Comparison of ENCODE assay signal across 28 mouse cellular contexts in genomic region chr6:38080364-38080763, GRCm38 (mm10). TPM values are rescaled to one million over a fixed set of nuclear protein-coding genes. Genes with fewer than 3 reads are reported as not detected.
A peak's percentile ranks its signal among the peaks of the same experiment; 100 is the strongest.
DNase-seq lines count a peak whose midpoint lies in the region; ATAC-seq lines count a peak whose summit lies in the region.
"Had no signal": no experiment of that assay in that cellular context is flagged by ENCODE, and none has a peak within 500 bp of the region (broad histone marks: within the 10 kb centered on the region; RNA-seq: fewer than 3 reads in every experiment).

No protein-coding gene starts in this region.

- peaks cover 18% of the 10 kb centered on the region for H3K4me1 ChIP-seq in embryonic facial prominence, embryonic 13.5 days
- peaks cover 11% of the 10 kb centered on the region for H3K4me1 ChIP-seq in embryonic facial prominence, embryonic 10.5 days
- H3K4me1 ChIP-seq in heart, embryonic 15.5 days (replicated peaks), result peaks cover 16% of the 10 kb centered on the region
- H3K4me1 ChIP-seq: hindbrain, embryonic 15.5 days had no signal

- ATAC-seq in embryonic facial prominence, embryonic 13.5 days (ENCODE audit: insufficient number of reproducible peaks, insufficient read depth, low FRiP score, low TSS enrichment, low read depth), result 0 out of 2 replicates have a peak, but pooled peaks have one; percentile 38
- no peak for ATAC-seq in heart, embryonic 15.5 days (replicated peaks; ENCODE audit: insufficient number of reproducible peaks, insufficient read depth, low FRiP score, low read depth)
- ATAC-seq: CD4-positive, CD25-positive, alpha-beta regulatory T cell, adult 4 months; forebrain, embryonic 14.5 days; intestine, embryonic 16.5 days had no signal

- H3K27me3 ChIP-seq in embryonic facial prominence, embryonic 13.5 days, result no peaks in the 10 kb centered on the region
- no peaks in the 10 kb centered on the region for H3K27me3 ChIP-seq in embryonic facial prominence, embryonic 10.5 days (replicated peaks; ENCODE audit: low read depth, poor library complexity, severe bottlenecking)
- no peaks in the 10 kb centered on the region for H3K27me3 ChIP-seq in heart, embryonic 15.5 days
- H3K27me3 ChIP-seq: embryonic facial prominence, embryonic 15.5 days; hindbrain, embryonic 15.5 days had no signal

- H3K4me3 ChIP-seq in embryonic facial prominence, embryonic 13.5 days, result no peak overlapping the region
- H3K4me3 ChIP-seq in embryonic facial prominence, embryonic 10.5 days, result no peak overlapping the region
- H3K4me3 ChIP-seq in heart, embryonic 15.5 days, result no peak overlapping the region
- H3K4me3 ChIP-seq: embryonic facial prominence, embryonic 15.5 days; erythroblast, embryonic 14.5 days; forebrain, embryonic 10.5 days; hindbrain, embryonic 15.5 days had no signal

- intact Hi-C loops in gastrocnemius, postnatal 14 days (cut with DNase I; ENCODE audit: low total_unique reads), result no loop called here

- H3K4me2 ChIP-seq in embryonic facial prominence, embryonic 13.5 days, result no peak overlapping the region
- no peak overlapping the region for H3K4me2 ChIP-seq in heart, embryonic 15.5 days
- H3K4me2 ChIP-seq: embryonic facial prominence, embryonic 15.5 days; hindbrain, embryonic 15.5 days had no signal

- H3K9me3 ChIP-seq in embryonic facial prominence, embryonic 13.5 days, result no peaks in the 10 kb centered on the region
- H3K9me3 ChIP-seq in embryonic facial prominence, embryonic 10.5 days, result peaks cover under 1% of the 10 kb centered on the region; the same call in 1 of the 2 replicates
- H3K9me3 ChIP-seq in heart, embryonic 15.5 days (replicated peaks), result no peaks in the 10 kb centered on the region
- H3K9me3 ChIP-seq: embryonic facial prominence, embryonic 15.5 days; G1E; hindbrain, embryonic 15.5 days had no signal

- H3K36me3 ChIP-seq in embryonic facial prominence, embryonic 13.5 days, result no peaks in the 10 kb centered on the region
- no peaks in the 10 kb centered on the region for H3K36me3 ChIP-seq in embryonic facial prominence, embryonic 10.5 days (replicated peaks)
- no peaks in the 10 kb centered on the region for H3K36me3 ChIP-seq in heart, embryonic 15.5 days
- H3K36me3 ChIP-seq: embryonic facial prominence, embryonic 15.5 days; forebrain, embryonic 10.5 days; G1E; hindbrain, embryonic 15.5 days had no signal

- no peak overlapping the region for H3K9ac ChIP-seq in embryonic facial prominence, embryonic 13.5 days
- no peak overlapping the region for H3K9ac ChIP-seq in heart, embryonic 15.5 days
- H3K9ac ChIP-seq: embryonic facial prominence, embryonic 15.5 days; hindbrain, embryonic 15.5 days had no signal

- 46% methylated on average over 4 of the region's 4 CpGs for WGBS in embryonic facial prominence, embryonic 13.5 days
- 65% methylated on average over 4 of the region's 4 CpGs for WGBS in embryonic facial prominence, embryonic 10.5 days
- 47% methylated on average over 4 of the region's 4 CpGs for WGBS in heart, embryonic 15.5 days

- H3K27ac ChIP-seq in embryonic facial prominence, embryonic 13.5 days, result no peak overlapping the region
- H3K27ac ChIP-seq in embryonic facial prominence, embryonic 10.5 days (replicated peaks), result no peak overlapping the region
- H3K27ac ChIP-seq in heart, embryonic 15.5 days, result 0 out of 2 replicates have a peak overlapping the region, but pooled peaks have one; percentile 7
- H3K27ac ChIP-seq: embryonic facial prominence, embryonic 15.5 days; forebrain, embryonic 10.5 days; hindbrain, embryonic 15.5 days had no signal

- no peak for DNase-seq in embryonic facial prominence, embryonic 10.5 days (ENCODE audit: low spot score)
- DNase-seq in gastrocnemius, postnatal 14 days, result peak; percentile 30
- no peak for DNase-seq in gastrocnemius, adult 18-20 months (ENCODE audit: low spot score)
- no peak for DNase-seq in heart, postnatal 4 days
- DNase-seq in gastrocnemius, postnatal 25 days, result peak; percentile 29
- no peak for DNase-seq in ovary, postnatal 14 days (ENCODE audit: low spot score)
- DNase-seq: adrenal gland, adult 8-10 months; adrenal gland, postnatal 36 days; B cell, adult 2 months; cerebellum, adult 11 months; cerebellum, adult 9-10 months; cerebellum, postnatal 25 days; heart, adult 18-20 months; heart, postnatal 14 days; kidney, adult 8-10 months had no signal

RNA-seq across cellular contexts. Expression of gene Tmem213, which starts 28.7 kb away (rescaled TPM):
- 2.1 and 3.8 TPM in 2 replicates for polyA plus RNA-seq in embryonic facial prominence, embryonic 13.5 days (2015; fragmentation: Nextera tagmentation; extraction: Ambion mirVana)
- 0.25 and 0.52 TPM in 2 replicates for polyA plus RNA-seq in embryonic facial prominence, embryonic 10.5 days (2016; fragmentation: Nextera tagmentation; extraction: Ambion mirVana)
- total RNA-seq in gastrocnemius, postnatal 14 days (2021), result not detected
- total RNA-seq in gastrocnemius, adult 18-20 months (2021), result not detected
- 1.3 and 2.0 TPM in 2 replicates for polyA plus RNA-seq in heart, embryonic 15.5 days (2015; fragmentation: Nextera tagmentation; extraction: Ambion mirVana)
- not detected for total RNA-seq in heart, postnatal 4 days (2021)
- total RNA-seq in gastrocnemius, postnatal 25 days (2021), result not detected
- total RNA-seq: adrenal gland, adult 8-10 months; adrenal gland, postnatal 36 days; G1E; heart, adult 18-20 months; heart, postnatal 14 days had no signal
- polyA plus RNA-seq: CD4-positive, CD25-positive, alpha-beta regulatory T cell, adult 4 months; cortical plate, adult 2 months; erythroblast, embryonic 14.5 days; forebrain, embryonic 10.5 days; forebrain, embryonic 14.5 days; G1E; heart, embryonic 14.5 days; hindbrain, embryonic 11.5 days; hindbrain, embryonic 15.5 days; intestine, embryonic 16.5 days had no signal

RNA-seq across cellular contexts. Expression of gene Svopl, which starts 33.6 kb away (rescaled TPM):
- 4.1 and 6.6 TPM in 2 replicates for polyA plus RNA-seq in embryonic facial prominence, embryonic 13.5 days (2015; fragmentation: Nextera tagmentation; extraction: Ambion mirVana)
- polyA plus RNA-seq in embryonic facial prominence, embryonic 10.5 days (2016; fragmentation: Nextera tagmentation; extraction: Ambion mirVana), result 1.8 and 2.4 TPM in 2 replicates
- total RNA-seq in gastrocnemius, postnatal 14 days (2021), result under 1 TPM; 0.58 to 0.66 TPM
- total RNA-seq in gastrocnemius, adult 18-20 months (2021), result not detected
- polyA plus RNA-seq in heart, embryonic 15.5 days (2015; fragmentation: Nextera tagmentation; extraction: Ambion mirVana), result 0.20 and 0.24 TPM in 2 replicates
- under 1 TPM; 0.65 to 0.69 TPM for total RNA-seq in heart, postnatal 4 days (2021)
- under 1 TPM; 0.20 to 0.27 TPM for total RNA-seq in gastrocnemius, postnatal 25 days (2021)
- total RNA-seq: G1E had no signal
- polyA plus RNA-seq: cortical plate, adult 2 months; erythroblast, embryonic 14.5 days; G1E had no signal

RNA-seq across cellular contexts. Expression of gene Atp6v0a4, which starts 44.0 kb away (rescaled TPM):
- polyA plus RNA-seq in embryonic facial prominence, embryonic 13.5 days (2015; fragmentation: Nextera tagmentation; extraction: Ambion mirVana), result 1.1 and 1.3 TPM in 2 replicates
- 0.05 TPM in 2 replicates for polyA plus RNA-seq in embryonic facial prominence, embryonic 10.5 days (2016; fragmentation: Nextera tagmentation; extraction: Ambion mirVana)
- 1 to 10 TPM; 1.5 to 2.0 TPM for total RNA-seq in gastrocnemius, postnatal 14 days (2021)
- under 1 TPM; 0.16 to 0.43 TPM for total RNA-seq in gastrocnemius, adult 18-20 months (2021)
- 0.69 and 0.77 TPM in 2 replicates for polyA plus RNA-seq in heart, embryonic 15.5 days (2015; fragmentation: Nextera tagmentation; extraction: Ambion mirVana)
- total RNA-seq in heart, postnatal 4 days (2021), result 1 to 10 TPM; 2.1 to 2.9 TPM
- total RNA-seq in gastrocnemius, postnatal 25 days (2021), result 1 to 10 TPM in 1 of 2 experiments, under 1 TPM in 1; 0.72 to 1.1 TPM
- total RNA-seq: G1E had no signal
- polyA plus RNA-seq: CD4-positive, CD25-positive, alpha-beta regulatory T cell, adult 4 months; erythroblast, embryonic 14.5 days; forebrain, embryonic 10.5 days; forebrain, embryonic 14.5 days; G1E; hindbrain, embryonic 11.5 days had no signal

Comparison
In these comparisons a context has a peak if more than half of its experiments do, and no peak if none do; other contexts are left out.
1. DNase-seq: peak in gastrocnemius, postnatal 14 days (single experiment) and gastrocnemius, postnatal 25 days (single experiment); none in embryonic facial prominence, embryonic 10.5 days (single experiment), gastrocnemius, adult 18-20 months (single experiment), heart, postnatal 4 days (single experiment) and ovary, postnatal 14 days (single experiment).